Mouse (Mus musculus): ENCODE data around the gene Lair1. TPM values are rescaled to one million over a fixed set of nuclear protein-coding genes. Genes with fewer than 3 reads are reported as not detected.
"Not testable (repeated sequence)": the region's sequence is repeated elsewhere in the genome, so short reads cannot be mapped to it uniquely, and the experiment has no call there.

Gene Lair1
- 1 to 10 TPM; 3.8 to 7.5 TPM for total RNA-seq (2021)

DNA sequence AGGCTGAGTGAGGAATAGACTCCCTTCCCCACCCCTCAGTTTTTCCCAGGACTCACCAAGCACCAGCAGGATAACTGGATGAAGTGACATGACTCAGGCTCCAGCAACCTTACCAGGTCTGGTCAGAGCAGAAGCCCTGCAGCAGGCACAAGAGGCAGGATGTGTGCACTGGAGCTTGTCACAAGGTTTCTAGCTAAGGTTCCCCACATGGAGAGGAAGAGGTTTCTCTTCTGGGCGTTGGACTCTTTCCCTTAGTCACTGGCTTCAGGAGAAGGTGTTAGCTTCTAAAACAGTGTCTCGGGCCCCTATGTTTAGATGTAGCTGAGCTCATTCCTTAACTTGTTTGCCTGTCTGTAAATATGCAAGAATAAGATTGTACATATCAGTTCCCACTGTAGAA lies at the start of gene Lair1:
Gene Lair1, minus strand, starts transcription at position 192 of the 400 bp plus-strand sequence.
- no peak for DNase-seq

DNA sequence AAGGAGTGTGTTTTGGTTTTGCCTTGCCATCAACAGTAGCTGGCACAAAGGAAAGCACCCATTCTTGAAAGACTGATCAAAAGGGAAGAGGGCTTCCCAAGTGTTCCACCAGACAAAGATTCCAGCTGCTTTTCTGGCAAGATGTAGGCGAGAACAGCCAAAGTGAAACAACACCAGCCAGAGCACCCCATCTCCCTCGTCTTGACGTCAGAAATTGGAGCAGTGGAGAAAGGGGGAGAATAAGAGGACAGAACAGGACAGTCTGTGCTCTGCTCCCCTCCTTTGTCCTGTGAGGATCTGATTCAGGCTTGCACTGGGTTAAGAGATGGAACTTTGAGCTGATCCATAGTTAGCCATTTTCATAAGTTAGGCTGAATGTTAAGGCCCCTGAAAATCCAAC lies 48.8 kb upstream of the Lair1 start:
- DNase-seq = peak in 1 of 2 experiments; percentile 32

DNA sequence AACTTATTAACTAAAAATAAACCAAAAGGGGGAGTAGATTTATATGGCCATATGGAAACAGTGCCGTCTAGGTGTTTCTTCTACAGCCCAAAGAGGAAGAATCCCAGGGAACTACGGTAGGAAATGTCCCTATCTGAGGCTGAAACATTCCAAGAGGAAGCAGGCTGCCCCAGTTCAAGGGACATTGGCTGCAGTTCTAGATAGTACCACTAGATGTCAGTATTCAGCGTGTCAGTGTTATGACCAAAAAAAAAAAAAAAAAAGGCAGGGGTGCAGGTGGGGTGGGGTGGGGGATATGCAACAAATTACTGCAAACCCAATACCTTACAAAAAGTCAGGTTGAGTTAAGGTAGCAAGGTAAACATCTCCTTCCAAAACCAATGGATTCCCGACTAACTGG lies 40.4 kb upstream of the Lair1 start:
- DNase-seq = no peak

DNA sequence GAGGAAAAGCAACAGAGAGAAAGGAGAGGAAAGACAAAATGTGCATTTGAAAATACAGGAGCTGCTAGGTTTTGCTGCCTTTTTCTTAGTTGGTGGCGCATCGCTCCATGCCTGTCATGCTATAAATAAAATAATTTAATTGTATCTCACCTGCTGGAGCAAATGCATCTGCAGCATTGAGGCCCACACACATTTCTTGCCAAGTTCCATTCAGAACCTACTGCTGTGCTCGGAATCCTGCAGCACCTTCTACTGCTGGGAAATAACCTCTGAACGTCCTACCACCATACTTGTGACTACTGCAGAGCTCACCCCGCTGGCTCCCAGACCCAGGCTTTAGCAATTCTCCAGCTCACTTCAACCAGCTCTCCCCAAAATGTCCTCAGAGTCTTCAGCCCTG lies 38.1 kb upstream of the Lair1 start:
- no peak for DNase-seq

DNA sequence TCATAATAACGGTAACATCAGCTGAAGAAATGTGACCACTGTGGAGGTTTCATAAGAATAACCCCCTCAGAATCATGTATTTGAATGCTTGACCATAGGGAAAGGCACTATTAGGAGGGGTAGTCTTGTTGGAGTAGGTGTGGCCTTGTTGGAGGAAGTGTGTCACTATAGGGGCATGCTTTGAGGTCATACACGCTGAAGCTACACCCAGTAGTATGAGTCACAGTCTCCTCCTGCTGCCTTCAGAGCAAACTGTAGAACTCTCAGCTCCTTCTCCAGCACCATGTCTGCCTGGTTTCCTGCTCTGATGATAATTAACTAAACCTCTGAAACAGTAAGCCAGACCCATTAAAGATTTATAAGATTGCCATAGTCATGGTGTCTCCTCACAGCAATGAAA lies 35.8 kb upstream of the Lair1 start:
- DNase-seq = no peak

DNA sequence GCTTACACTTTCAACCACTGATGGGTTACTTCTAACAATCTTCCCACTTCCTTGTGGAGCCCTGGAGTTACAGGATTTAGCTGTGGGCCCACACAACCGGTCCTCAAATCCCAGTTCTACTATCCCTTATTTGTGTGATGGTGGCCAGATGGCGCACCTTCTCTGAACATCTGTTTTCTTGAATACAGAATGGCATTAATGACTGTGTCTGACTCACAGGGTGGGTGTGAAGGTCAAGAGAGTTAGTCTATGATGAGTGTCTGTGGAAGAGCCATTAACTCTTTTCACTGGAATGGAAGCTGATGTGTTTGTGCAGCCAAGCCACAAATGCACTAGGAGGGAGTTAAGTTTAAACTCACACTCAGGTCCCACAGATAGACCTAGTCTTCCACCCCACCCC lies 35.3 kb upstream of the Lair1 start:
- no peak for DNase-seq

DNA sequence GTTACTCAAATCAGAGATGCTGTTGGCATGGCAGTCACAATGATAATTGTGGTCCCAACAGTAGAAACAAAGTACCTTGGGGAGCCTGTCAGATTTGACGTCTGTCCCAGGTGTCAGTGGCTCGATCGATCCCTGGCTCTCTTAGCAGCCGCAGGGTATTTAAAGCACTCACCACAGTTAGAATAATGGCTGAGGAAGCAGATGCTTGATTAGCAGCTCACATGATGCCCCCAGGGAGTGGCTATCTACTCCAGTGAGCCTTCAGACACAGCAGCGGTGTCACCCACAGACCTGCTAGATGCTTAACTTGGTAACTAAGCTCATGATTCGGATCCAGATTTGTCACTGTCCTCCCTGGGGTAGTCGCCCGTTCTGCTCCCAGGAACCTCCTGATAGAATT lies 28.2 kb upstream of the Lair1 start:
- no peak for DNase-seq

DNA sequence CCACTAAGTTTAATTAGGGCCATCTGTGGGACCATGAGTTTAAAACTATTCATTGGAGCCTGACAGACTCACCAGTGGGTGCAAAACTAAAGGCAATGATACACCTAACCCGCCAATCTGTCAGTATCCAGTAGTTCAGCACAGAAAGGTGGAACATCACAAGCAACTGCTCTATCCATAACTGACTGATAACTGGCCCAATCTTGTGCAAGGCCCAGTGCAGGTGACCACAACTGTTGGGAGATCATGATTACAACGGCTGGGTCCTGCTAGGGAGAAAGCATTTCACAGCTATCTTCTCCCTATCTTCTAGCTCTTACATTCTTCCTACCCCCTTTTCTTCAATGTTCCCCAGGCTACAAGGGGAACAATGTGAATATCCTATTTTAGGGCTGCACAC lies 25.7 kb upstream of the Lair1 start:
- no peak for DNase-seq

DNA sequence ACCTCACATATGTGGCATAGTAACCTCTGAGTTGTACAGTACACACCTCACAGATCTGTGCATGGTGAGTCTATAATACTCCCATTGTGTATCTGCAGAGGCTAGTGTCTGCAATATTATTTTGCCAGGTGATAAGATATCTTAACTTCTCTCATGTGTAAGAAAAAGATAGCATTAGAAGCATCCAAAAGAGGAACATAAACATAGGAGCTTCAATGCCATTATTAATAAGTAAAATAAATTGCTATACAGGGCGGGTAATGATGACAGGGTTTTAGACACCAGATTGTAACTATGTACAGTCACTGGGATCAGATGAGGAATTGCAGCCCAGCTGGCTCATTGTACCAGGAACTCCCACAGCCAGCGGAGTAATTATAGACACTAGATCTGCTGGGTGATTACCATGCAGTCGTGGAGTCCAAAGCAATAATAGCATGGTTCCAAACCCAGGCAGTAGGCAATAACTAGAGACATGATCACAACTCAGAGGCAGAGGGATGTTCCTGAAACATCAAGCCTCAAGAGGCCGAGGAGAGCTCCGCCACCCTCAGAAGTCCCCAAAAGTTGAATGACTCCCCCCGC lies 25.0 kb upstream of the Lair1 start:
- peak; percentile 53 to 56 for DNase-seq

DNA sequence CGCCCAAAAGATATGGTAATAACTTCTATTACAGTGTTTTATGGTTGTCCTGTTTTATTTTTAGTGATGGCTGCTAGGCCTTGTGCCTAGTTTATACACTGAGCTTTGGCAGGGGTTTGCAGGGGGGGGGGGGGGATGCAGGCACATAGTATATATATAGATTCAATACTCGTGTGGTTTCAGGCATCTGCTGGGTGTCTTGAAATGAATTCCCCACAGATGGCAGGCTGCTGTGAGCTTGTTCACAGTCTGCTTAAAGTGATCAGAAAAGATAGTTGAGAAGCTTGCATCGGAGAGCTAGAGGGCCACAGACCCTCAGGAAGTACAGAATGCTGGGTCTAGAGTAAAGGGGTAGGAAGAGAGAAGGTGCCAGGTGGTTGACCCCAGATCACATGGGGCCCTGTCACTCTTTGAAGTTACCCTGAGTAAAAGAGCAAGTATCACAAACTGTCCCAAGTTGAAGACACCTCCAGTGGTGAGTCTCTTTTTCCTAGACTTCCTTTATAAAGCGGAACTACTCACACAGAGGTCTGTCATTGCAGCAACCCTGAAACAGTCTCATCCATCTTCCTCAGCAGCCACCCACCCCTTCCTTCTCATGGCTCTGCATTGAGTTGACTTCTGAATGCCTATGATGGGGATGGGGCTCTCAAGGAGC lies 24.4 kb upstream of the Lair1 start:
- no peak for DNase-seq

DNA sequence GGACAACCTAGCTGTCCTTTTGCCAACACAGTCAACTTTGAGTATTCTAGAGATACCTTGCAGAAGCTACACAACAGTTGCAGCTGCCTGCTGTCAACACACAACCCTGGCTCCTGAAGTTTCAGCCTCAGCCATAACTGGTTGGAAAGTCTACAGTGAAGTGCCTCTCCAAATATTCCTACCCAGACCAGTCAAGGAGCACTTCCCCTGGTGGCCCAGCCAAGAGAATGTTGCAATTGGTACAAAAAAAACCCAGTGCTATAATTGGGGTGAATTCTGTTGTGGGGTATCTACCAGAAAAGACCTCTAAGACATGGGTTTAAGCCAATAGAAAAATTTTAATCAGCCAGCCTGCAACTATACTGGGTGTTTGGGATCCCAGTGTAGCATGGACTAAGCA lies 22.6 kb upstream of the Lair1 start:
- no peak for DNase-seq

DNA sequence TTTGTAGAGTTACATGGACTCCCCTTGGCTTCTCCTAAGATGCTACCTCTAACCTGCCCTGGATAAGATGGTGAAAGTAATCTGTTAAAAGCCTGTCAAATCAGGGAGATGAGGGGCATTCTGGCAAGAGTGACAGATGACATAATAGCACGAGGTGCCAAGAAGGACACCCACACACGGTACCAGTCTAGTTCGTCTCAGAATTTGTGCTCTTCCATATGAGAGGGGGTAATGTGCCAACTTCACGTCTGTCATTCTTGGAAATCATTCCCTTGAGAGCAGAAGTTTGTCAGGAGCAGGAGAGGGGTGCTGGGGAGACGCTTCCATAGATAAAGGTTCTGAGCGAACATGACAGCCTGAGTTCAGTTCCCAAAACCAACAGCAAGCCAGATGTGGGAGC lies 21.2 kb upstream of the Lair1 start:
- peak; percentile 53 to 66 for DNase-seq

DNA sequence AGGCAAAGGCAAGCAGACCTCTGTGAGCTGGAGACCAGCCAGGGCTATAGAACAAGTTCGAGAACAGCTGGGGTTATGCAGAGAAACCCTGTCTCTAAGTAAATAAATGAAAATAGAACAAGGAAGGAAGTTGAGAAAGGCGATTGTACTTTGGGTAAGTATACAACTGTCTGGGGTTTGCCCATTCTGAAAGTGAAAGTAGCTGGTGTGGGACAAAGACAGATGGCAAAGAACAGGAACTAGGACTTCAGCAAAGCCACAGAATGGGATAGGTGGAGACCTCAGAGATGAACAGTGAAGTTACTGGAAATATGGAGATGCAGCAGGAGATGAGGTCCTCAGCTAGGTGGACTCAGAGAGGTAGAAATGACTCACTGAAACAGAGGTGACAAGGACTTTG lies 19.8 kb upstream of the Lair1 start:
- no peak for DNase-seq

DNA sequence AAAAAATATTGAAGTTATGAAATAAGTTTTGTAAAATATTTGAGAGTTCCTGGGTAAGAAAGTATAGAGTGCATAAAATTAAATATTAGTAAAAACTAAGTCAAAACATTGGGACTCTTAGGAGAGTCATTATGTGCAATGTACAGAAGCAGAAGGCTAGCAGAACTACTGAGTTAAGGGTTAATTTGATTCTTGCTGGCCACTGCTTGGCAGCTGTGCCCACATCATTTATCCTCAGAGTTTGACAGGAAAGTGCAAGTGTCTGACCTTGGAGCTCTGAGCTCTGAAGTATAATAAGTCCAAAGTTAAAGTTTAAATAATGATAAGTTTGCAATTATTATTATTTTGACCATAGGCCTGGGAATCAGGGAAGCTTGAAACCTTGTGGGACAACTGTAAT lies 18.7 kb upstream of the Lair1 start:
- DNase-seq = no peak

DNA sequence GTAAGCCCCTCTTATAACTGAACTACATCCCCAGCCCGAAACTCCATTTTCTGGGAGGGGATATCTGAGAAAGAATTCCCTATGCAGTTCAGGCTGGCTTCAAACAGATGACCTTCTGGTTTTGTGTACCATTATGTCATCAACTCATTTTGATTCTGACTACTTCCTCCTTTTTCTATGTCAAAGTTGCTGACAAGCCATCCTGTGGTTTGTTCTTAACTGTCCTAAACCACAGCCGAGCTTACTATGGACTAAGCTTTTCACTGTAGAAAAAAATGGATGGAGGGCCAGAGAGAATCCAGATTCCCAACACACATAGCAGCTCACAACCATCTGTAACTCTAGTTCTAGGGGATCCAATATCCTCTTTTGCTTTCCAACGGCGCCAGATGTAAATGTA lies 17.5 kb upstream of the Lair1 start:
- no peak for DNase-seq

DNA sequence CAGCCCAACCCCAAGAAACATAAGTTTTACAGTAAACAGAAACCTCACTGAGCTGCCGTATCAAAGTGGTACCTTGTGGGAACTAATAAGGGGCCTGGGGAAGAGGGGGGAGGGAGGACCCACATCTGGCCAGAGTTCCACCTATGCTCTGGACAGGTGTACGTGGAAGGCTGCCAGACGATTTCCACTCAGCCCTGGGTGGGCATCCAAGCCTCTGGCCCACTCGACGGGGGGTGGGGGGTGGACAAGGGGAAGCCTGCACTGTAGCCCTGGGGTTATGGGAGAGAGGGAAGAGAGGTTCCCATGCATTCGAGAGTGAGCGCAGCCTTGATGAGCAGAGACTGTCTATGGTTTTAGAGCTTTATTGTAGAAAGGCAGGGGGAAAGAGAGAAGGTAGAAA lies 16.5 kb upstream of the Lair1 start:
- DNase-seq = no peak

DNA sequence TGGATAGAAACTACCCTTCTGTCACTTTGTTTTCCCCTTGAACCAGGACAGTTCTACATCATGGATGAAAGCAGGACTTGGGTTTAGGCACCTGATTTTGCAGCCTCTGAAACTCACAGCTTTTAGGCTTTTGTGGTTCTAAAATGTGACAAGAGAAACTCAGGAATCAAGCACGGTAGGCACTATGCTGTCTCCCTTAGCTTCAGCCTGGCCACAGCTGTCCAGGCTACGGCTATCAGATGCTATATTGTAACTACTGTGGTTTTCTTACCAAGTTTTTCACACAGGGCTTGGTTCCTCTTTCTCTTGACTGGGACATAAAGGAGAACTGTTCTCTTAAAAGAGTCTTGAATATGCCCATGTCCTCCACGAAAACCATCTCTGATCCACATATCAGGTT lies 10.1 kb upstream of the Lair1 start:
- no peak for DNase-seq

DNA sequence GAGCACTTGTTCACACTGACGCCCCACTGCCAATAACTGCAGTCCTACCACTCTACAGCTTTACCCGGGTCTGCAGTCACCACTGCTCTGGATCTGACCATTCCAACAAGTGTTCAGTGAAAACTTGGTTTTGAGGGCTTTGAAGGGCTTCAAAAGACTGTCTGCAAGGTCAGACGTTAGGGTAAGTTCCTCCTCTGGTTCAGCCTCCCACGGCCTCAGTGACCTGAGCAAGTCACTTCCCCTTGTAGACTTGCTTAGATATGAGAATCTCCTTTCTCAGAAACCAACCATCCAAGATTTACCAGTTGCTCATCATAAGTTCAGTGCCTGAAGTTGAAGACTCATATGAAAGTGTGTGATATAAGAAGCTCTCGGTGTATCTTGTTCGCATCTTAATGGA lies 8.1 kb upstream of the Lair1 start:
- no peak for DNase-seq

DNA sequence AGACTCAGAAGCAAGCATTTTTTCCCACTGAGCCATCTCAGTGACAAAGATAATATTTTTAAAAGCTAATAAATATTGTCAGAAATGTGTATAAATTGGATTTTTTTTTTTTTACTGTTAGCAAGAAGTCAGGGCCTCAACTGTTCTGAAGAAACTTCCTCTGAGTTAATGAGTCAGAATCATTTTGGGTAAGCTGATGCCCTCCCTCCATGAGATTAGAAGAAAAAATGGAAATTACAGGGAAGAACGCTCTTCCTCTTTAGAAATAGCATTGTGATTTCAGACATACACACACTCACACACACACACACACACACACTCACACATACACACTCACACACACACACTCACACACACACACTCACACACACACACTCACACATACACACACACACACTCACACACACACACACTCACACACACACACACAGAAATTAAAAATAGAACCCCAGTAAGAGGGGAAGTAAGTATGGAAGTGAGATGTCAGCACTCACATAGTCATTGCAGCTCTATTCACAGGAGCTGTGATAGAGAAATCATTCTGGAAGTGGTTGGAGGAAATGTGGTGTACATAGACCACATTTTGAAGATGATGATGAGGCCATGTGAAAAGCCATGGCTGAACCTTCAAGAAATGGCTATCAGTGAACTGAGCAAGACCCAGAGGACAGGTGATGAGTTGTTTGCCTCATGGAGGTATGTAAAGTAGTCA lies 866 bp upstream of the Lair1 start:
- DNase-seq = no peak

DNA sequence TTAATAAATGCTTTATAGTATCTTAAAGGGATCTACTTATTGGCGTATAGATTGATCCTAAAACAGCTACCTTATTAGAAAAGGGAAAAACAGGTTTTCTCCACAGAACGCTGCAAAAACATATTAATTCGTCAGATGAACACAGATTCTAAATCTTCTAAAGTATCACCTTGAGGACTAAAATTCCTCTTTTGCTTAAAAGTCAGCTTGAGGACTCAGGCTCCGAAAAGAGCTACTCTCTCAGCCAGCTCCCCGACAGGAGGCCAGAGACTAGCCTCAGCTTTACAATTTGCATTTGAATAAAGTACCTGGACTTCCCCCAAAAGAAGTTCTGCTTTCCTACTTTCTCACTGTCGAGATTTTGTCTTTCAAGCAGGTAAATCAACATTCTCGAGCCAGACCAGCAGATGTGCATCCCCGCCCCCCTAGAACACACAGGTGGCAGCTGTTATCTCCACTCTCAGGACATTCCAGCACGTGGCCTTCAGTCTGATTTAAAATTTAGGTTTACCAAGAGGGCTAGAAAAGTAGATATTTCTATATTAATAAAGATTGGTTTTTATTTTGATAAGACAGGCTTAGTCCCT lies 2.3 kb downstream of the Lair1 start:
- DNase-seq = not testable (repeated sequence)

DNA sequence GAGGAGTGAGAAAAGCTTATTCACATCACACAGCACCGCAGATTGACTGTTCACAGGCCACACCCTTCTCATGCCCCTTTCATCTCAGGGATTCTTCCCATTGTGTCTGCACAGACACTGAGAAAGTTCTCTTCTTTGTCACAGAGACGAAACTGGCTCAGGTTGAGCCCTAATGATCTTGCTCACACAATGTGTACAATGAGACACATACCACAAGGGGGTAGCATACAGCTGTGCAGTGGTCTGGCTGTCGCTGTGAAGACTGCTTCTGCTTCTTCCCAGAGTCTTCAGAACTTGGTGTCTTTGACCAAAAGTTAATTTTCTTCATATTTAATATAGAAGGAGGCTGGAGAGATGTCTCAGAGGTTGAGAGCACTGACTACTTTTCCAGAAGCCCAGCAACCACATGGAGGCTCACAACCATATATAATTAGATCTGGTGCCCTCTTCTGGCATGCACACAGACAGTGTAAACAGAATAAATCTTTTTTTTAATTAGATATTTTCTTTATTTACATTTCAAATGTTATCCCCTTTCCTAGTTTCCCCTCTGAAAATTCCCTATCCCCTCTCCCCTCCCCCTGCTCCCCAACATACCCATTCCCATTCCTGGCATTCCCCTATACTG lies 36.1 kb downstream of the Lair1 start:
- DNase-seq = peak; percentile 2 to 3

DNA sequence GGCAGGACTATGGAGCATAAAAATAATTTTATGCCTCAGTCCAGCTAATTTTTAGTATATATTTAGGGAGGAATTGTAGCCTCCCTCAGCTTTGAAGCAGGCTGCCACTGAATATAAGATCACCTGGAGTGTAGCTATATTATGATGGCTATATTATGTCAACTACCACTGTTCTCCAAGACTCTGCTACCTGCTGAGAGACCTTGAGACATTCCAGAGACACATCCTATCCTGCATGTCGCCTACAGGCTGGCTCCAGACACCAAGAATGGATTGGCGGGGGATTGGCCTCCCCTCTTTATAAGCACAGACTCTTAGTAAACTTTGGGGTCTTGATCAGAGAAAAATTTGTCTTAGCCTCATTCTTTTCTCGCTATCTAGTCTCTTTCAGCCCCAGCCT lies 58.4 kb downstream of the Lair1 start:
- not testable (repeated sequence) for DNase-seq

DNA sequence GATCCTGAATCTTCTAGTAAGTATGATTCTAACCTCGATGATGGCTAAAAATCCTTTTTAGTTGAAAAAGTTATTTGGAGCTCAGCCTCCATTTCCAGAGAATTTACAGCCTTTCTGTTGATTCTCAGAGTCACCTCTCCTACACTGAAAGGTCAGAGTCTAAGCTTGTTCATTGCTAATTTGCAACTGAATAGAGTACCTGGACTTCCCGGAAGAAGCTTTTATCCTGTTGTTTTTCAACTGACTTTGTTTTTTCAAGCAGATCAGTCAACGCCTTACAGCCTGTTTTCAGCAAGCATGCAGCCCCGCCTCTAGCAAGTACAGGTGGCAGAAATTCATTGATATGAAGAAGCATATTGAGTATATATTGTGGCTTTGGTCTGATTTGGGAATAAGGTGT lies 59.0 kb downstream of the Lair1 start:
- not testable (repeated sequence) for DNase-seq

Measured in layer of hippocampus, postnatal 36 days (tissue).